Mouse (Mus musculus) 416B (cell line): ENCODE results near the gene Rabep2.

Source experiments
- DNase-seq: peaks from one replicate; pipeline ENCODE4 v3.0.0; 2011; ENCODE audit warnings: low read depth

Gene Rabep2

GRCm38 (mm10) chr7:126434726-126435125 lies 6.2 kb downstream of the Rabep2 start:
- no peak for DNase-seq

GRCm38 (mm10) chr7:126435801-126436200 lies 7.2 kb downstream of the Rabep2 start:
- no peak for DNase-seq

GRCm38 (mm10) chr7:126436851-126437250 lies 8.3 kb downstream of the Rabep2 start:
- peak; percentile 73 for DNase-seq

GRCm38 (mm10) chr7:126440134-126440533 lies 11.6 kb downstream of the Rabep2 start:
- DNase-seq = no peak

GRCm38 (mm10) chr7:126443997-126444396 lies 15.4 kb downstream of the Rabep2 start:
- DNase-seq = no peak

GRCm38 (mm10) chr7:126444536-126444935 lies 16.0 kb downstream of the Rabep2 start:
- DNase-seq = no peak

GRCm38 (mm10) chr7:126445104-126445815 lies 16.7 kb downstream of the Rabep2 start:
- no peak for DNase-seq

- DNase-seq = no peak
These were observed 17.7 kb downstream of the Rabep2 start for GRCm38 (mm10) chr7:126446217-126446616.

GRCm38 (mm10) chr7:126448481-126448880 lies 19.9 kb downstream of the Rabep2 start:
- DNase-seq = no peak

GRCm38 (mm10) chr7:126449991-126450390 lies 21.4 kb downstream of the Rabep2 start:
- no peak for DNase-seq

- no peak for DNase-seq
These were observed 22.1 kb downstream of the Rabep2 start for GRCm38 (mm10) chr7:126450641-126451040.

GRCm38 (mm10) chr7:126452244-126452643 lies 23.7 kb downstream of the Rabep2 start:
- DNase-seq = no peak

GRCm38 (mm10) chr7:126453861-126454260 lies 25.3 kb downstream of the Rabep2 start:
- DNase-seq = no peak

- DNase-seq = no peak
These were observed 26.7 kb downstream of the Rabep2 start for GRCm38 (mm10) chr7:126455242-126455641.

- DNase-seq = no peak
These were observed 28.1 kb downstream of the Rabep2 start for GRCm38 (mm10) chr7:126456382-126457266.

GRCm38 (mm10) chr7:126458225-126458624 lies 29.7 kb downstream of the Rabep2 start:
- no peak for DNase-seq

- no peak for DNase-seq
These were observed 30.5 kb downstream of the Rabep2 start for GRCm38 (mm10) chr7:126458844-126459618.

GRCm38 (mm10) chr7:126460623-126461399 lies 32.3 kb downstream of the Rabep2 start:
- DNase-seq = no peak

GRCm38 (mm10) chr7:126461626-126462025 lies 33.1 kb downstream of the Rabep2 start:
- no peak for DNase-seq

GRCm38 (mm10) chr7:126463004-126463403 lies 34.4 kb downstream of the Rabep2 start, which contains the start of gene Atp2a1:
Gene Atp2a1 (minus strand): TSS chr7:126463108.
- no peak for DNase-seq

GRCm38 (mm10) chr7:126463547-126463946 lies 35.0 kb downstream of the Rabep2 start:
- no peak for DNase-seq
